Comparison of ENCODE assay signal across 9 mouse cellular contexts in genomic region chr11:86836366-86836765, GRCm38 (mm10). TPM values are rescaled to one million over a fixed set of nuclear protein-coding genes. Genes with fewer than 3 reads are reported as not detected.
DNase-seq lines count a peak whose midpoint lies in the region; ATAC-seq and TF ChIP-seq lines count a peak whose summit lies in the region.
"Had no signal": no experiment of that assay in that cellular context is flagged by ENCODE, and none has a peak within 500 bp of the region (broad histone marks: within the 10 kb centered on the region; RNA-seq: fewer than 3 reads in every experiment).

No protein-coding gene starts in this region.

- H3K79me2 ChIP-seq in heart, adult 2 months (replicated peaks; ENCODE audit: control insufficient read depth, insufficient read depth, low read length), result no peaks in the 10 kb centered on the region

- peak; percentile 93; the same call in 1 of the 2 replicates for TF ChIP-seq EP300 in heart, adult 2 months (IDR thresholded peaks at IDR 0.05; ENCODE audit: insufficient read depth, low read depth, low read length)

- no peak overlapping the region for H3K27ac ChIP-seq in forebrain, embryonic 14.5 days (ENCODE audit: low read depth, low read length)
- H3K27ac ChIP-seq in forebrain, embryonic 12.5 days, result no peak overlapping the region
- no peak overlapping the region for H3K27ac ChIP-seq in heart, adult 2 months
- peak overlapping the region; percentile 71 for H3K27ac ChIP-seq in testis, adult 2 months (ENCODE audit: control insufficient read depth, insufficient read depth, low read depth, low read length)
- H3K27ac ChIP-seq: limb, embryonic 15.5 days had no signal

- H3K27me3 ChIP-seq in forebrain, embryonic 14.5 days (replicated peaks; ENCODE audit: control insufficient read depth, insufficient read depth, low read length), result no peaks in the 10 kb centered on the region
- no peaks in the 10 kb centered on the region for H3K27me3 ChIP-seq in forebrain, embryonic 12.5 days
- H3K27me3 ChIP-seq in Patski, result no peaks in the 10 kb centered on the region
- no peaks in the 10 kb centered on the region for H3K27me3 ChIP-seq in heart, adult 2 months (ENCODE audit: control insufficient read depth, insufficient read depth, low read length)
- no peaks in the 10 kb centered on the region for H3K27me3 ChIP-seq in testis, adult 2 months (ENCODE audit: control insufficient read depth, insufficient read depth, low read length)
- H3K27me3 ChIP-seq: limb, embryonic 15.5 days had no signal

- in situ Hi-C loops in Patski (cut with MboI; ENCODE audit: low pct_unique_long_range_greater_than_20kb), result no loop called here

- ATAC-seq in forebrain, embryonic 14.5 days, result no peak
- ATAC-seq in forebrain, embryonic 12.5 days (ENCODE audit: low FRiP score), result no peak; the same call in 1 of the 2 replicates
- ATAC-seq in Patski, result no peak

- intact Hi-C loops in heart, adult 2 months (cut with DNase I), result loop anchor here (2.0 to 5.0 kb wide), 2 partner anchors 79 to 174 kb away; partner anchors contain the start of gene Cltc

- POLR2A ChIA-PET in Patski (lab: Charles Lee), result interaction anchor here (0.7 kb wide), 1 partner anchor 118 kb away, joined by 3 read pairs; no protein-coding TSS in a partner anchor

- H3K36me3 ChIP-seq in forebrain, embryonic 14.5 days (ENCODE audit: control insufficient read depth, insufficient read depth, low read length), result no peaks in the 10 kb centered on the region
- H3K36me3 ChIP-seq in forebrain, embryonic 12.5 days (replicated peaks), result no peaks in the 10 kb centered on the region
- H3K36me3 ChIP-seq in heart, adult 2 months (ENCODE audit: control insufficient read depth, insufficient read depth, low read length), result no peaks in the 10 kb centered on the region
- no peaks in the 10 kb centered on the region for H3K36me3 ChIP-seq in testis, adult 2 months (ENCODE audit: control insufficient read depth, insufficient read depth, low read length)
- H3K36me3 ChIP-seq: limb, embryonic 15.5 days had no signal

- CTCF ChIA-PET in Patski (lab: Charles Lee), result interaction anchor here (0.6 to 2.2 kb wide), 18 partner anchors 8 to 185 kb away, joined by 3 to 21 read pairs (median 4); no protein-coding TSS in a partner anchor

- peak; percentile 84 for TF ChIP-seq CTCF in Patski (IDR thresholded peaks at IDR 0.05)
- TF ChIP-seq CTCF in heart, adult 2 months (IDR thresholded peaks at IDR 0.05), result peak; percentile 90
- TF ChIP-seq CTCF in testis, adult 2 months (IDR thresholded peaks at IDR 0.05; ENCODE audit: control insufficient read depth, insufficient read depth, insufficient replicate concordance, low read depth, low read length), result peak; percentile 71; the same call in 1 of the 2 replicates

- H3K4me1 ChIP-seq in forebrain, embryonic 14.5 days (ENCODE audit: control insufficient read depth, insufficient read depth, low read length), result peaks cover 14% of the 10 kb centered on the region
- H3K4me1 ChIP-seq in forebrain, embryonic 12.5 days, result peaks cover 25% of the 10 kb centered on the region
- peaks cover 12% of the 10 kb centered on the region for H3K4me1 ChIP-seq in heart, adult 2 months (ENCODE audit: control insufficient read depth, insufficient read depth, low read length)
- peaks cover 2% of the 10 kb centered on the region; the same call in 1 of the 2 replicates for H3K4me1 ChIP-seq in testis, adult 2 months (ENCODE audit: control insufficient read depth, insufficient read depth, low read length)
- H3K4me1 ChIP-seq: limb, embryonic 15.5 days had no signal

- TF ChIP-seq POLR2A in heart, adult 2 months (IDR thresholded peaks at IDR 0.05; ENCODE audit: insufficient read depth, low read depth, low read length), result peak; percentile 39; the same call in 1 of the 2 replicates
- no peak for TF ChIP-seq POLR2A in testis, adult 2 months (IDR thresholded peaks at IDR 0.05; ENCODE audit: control insufficient read depth, low read depth, low read length)

- peak; percentile 37 for DNase-seq in forebrain, embryonic 14.5 days (ENCODE audit: low spot score)
- peak; percentile 39 for DNase-seq in Patski (ENCODE audit: low read depth, low spot score)
- DNase-seq in cerebellum, adult 9-11 months, result peak; percentile 49
- DNase-seq in heart, adult 2 months, result peak; percentile 82
- DNase-seq in kidney, postnatal 36 days, result peak; percentile 89 to 93
- DNase-seq in lung, postnatal 4 days, result peak; percentile 83 to 91

- H3K4me2 ChIP-seq in forebrain, embryonic 14.5 days (ENCODE audit: low read length), result no peak overlapping the region
- no peak overlapping the region for H3K4me2 ChIP-seq in forebrain, embryonic 12.5 days
- H3K4me2 ChIP-seq: limb, embryonic 15.5 days had no signal

- no peaks in the 10 kb centered on the region for H3K9me3 ChIP-seq in forebrain, embryonic 14.5 days (replicated peaks; ENCODE audit: control insufficient read depth, low read length)
- H3K9me3 ChIP-seq in forebrain, embryonic 12.5 days, result no peaks in the 10 kb centered on the region
- H3K9me3 ChIP-seq: limb, embryonic 15.5 days had no signal

- 51% methylated on average over 2 of the region's 2 CpGs for WGBS in forebrain, embryonic 14.5 days
- WGBS in forebrain, embryonic 12.5 days, result 43% methylated on average over 2 of the region's 2 CpGs
- WGBS in heart, adult 2 months, result 33% methylated on average over 2 of the region's 2 CpGs

- no peak overlapping the region for H3K9ac ChIP-seq in forebrain, embryonic 14.5 days (ENCODE audit: low read length)
- no peak overlapping the region for H3K9ac ChIP-seq in forebrain, embryonic 12.5 days
- no peak overlapping the region for H3K9ac ChIP-seq in heart, adult 2 months (ENCODE audit: low read depth, low read length)
- H3K9ac ChIP-seq: limb, embryonic 15.5 days had no signal

- no peak overlapping the region for H3K4me3 ChIP-seq in forebrain, embryonic 14.5 days (ENCODE audit: low read depth, low read length)
- H3K4me3 ChIP-seq in forebrain, embryonic 12.5 days (replicated peaks), result no peak overlapping the region
- no peak overlapping the region for H3K4me3 ChIP-seq in heart, adult 2 months
- H3K4me3 ChIP-seq in testis, adult 2 months (ENCODE audit: control insufficient read depth, low read depth, low read length), result no peak overlapping the region
- H3K4me3 ChIP-seq: limb, embryonic 15.5 days had no signal

RNA-seq across cellular contexts. Expression of gene Dhx40, which starts 28.8 kb away (rescaled TPM):
- polyA plus RNA-seq in forebrain, embryonic 14.5 days (2014; fragmentation: Nextera tagmentation; extraction: Ambion mirVana), result 33.2 and 34.1 TPM in 2 replicates
- 44.0 and 48.2 TPM in 2 replicates for polyA plus RNA-seq in forebrain, embryonic 12.5 days (2016; fragmentation: Nextera tagmentation; extraction: Ambion mirVana)
- polyA plus RNA-seq in Patski (2021), result 76.1 TPM
- total RNA-seq in heart, adult 2 months (2021), result 10 to 100 TPM; 13.8 to 18.1 TPM
- 3.6 and 6.0 TPM in 2 replicates for polyA plus RNA-seq in heart, adult 2 months (2012; rRNA removed)
- 24.1 and 30.2 TPM in 2 replicates for polyA plus RNA-seq in testis, adult 2 months (2012; rRNA removed)

Comparison
In these comparisons a context has a peak if more than half of its experiments do, and no peak if none do; other contexts are left out.
1. DNase-seq: peak in every context shown above with its lines; median percentile 91 in kidney, postnatal 36 days; 87 in lung, postnatal 4 days; 82 in heart, adult 2 months; 49 in cerebellum, adult 9-11 months; 39 in Patski; 37 in forebrain, embryonic 14.5 days.